In genomic region chr7:44464511-44464910, GRCm38 (mm10) we compare ENCODE assay signal across 9 mouse cellular contexts. TPM values are rescaled to one million over a fixed set of nuclear protein-coding genes. Genes with fewer than 3 reads are reported as not detected.
DNase-seq lines count a peak whose midpoint lies in the region; ATAC-seq lines count a peak whose summit lies in the region.
"Had no signal": no experiment of that assay in that cellular context is flagged by ENCODE, and none has a peak within 500 bp of the region (broad histone marks: within the 10 kb centered on the region; RNA-seq: fewer than 3 reads in every experiment).

No protein-coding gene starts in this region.

- no peak for ATAC-seq in heart, embryonic 13.5 days (ENCODE audit: extremely low read depth, insufficient number of reproducible peaks, low FRiP score, low TSS enrichment)
- ATAC-seq in hindbrain, embryonic 12.5 days (ENCODE audit: low FRiP score): no peak

- 26% methylated on average over 4 of the region's 4 CpGs for WGBS in heart, embryonic 13.5 days
- 20% methylated on average over 4 of the region's 4 CpGs for WGBS in hindbrain, embryonic 12.5 days

- peaks cover 58% of the 10 kb centered on the region for H3K27me3 ChIP-seq in heart, embryonic 13.5 days (replicated peaks)
- peaks cover 32% of the 10 kb centered on the region for H3K27me3 ChIP-seq in hindbrain, embryonic 12.5 days

- DNase-seq in heart, postnatal 14 days: no peak
- DNase-seq in left cerebral cortex, postnatal 4 days: peak; percentile 93
- DNase-seq in right cerebral cortex, postnatal 14 days: peak; percentile 81
- no peak for DNase-seq in adrenal gland, postnatal 14 days
- no peak for DNase-seq in c-Kit-positive CD71-positive TER-119-positive erythroid progenitor cells, embryonic 14.5 days (ENCODE audit: low spot score)
- no peak for DNase-seq in urinary bladder, postnatal 14 days (ENCODE audit: low spot score)

- no peaks in the 10 kb centered on the region for H3K9me3 ChIP-seq in heart, embryonic 13.5 days
- H3K9me3 ChIP-seq in hindbrain, embryonic 12.5 days (replicated peaks): no peaks in the 10 kb centered on the region

- H3K9ac ChIP-seq in heart, embryonic 13.5 days: peak overlapping the region; percentile 37
- 0 out of 2 replicates have a peak overlapping the region, but pooled peaks have one; percentile 42 for H3K9ac ChIP-seq in hindbrain, embryonic 12.5 days

- H3K27ac ChIP-seq in heart, embryonic 13.5 days (replicated peaks): 0 out of 2 replicates have a peak overlapping the region, but pooled peaks have one; percentile 16
- H3K27ac ChIP-seq in hindbrain, embryonic 12.5 days: peak overlapping the region; percentile 64

- peaks cover 29% of the 10 kb centered on the region for H3K36me3 ChIP-seq in heart, embryonic 13.5 days
- peaks cover 37% of the 10 kb centered on the region for H3K36me3 ChIP-seq in hindbrain, embryonic 12.5 days

- no peak overlapping the region for H3K4me2 ChIP-seq in heart, embryonic 13.5 days
- H3K4me2 ChIP-seq in hindbrain, embryonic 12.5 days (replicated peaks): peak overlapping the region; percentile 23; the same call in 1 of the 2 replicates

- intact Hi-C loops in heart, postnatal 14 days (cut with DNase I): no loop called here
- intact Hi-C loops in left cerebral cortex, postnatal 4 days (cut with DNase I): no loop called here

- H3K4me3 ChIP-seq in heart, embryonic 13.5 days: no peak overlapping the region
- H3K4me3 ChIP-seq in hindbrain, embryonic 12.5 days: no peak overlapping the region

- peaks cover 55% of the 10 kb centered on the region for H3K4me1 ChIP-seq in heart, embryonic 13.5 days
- H3K4me1 ChIP-seq in hindbrain, embryonic 12.5 days: peaks cover 49% of the 10 kb centered on the region

RNA-seq across cellular contexts. Expression of gene Aspdh, which starts 0.7 kb away (rescaled TPM):
- 0.70 and 1.4 TPM in 2 replicates for polyA plus RNA-seq in heart, embryonic 13.5 days (2015; fragmentation: Nextera tagmentation; extraction: Ambion mirVana)
- total RNA-seq in heart, postnatal 14 days (2021): 1 to 10 TPM in 1 of 2 experiments, under 1 TPM in 1; 1.00 to 1.1 TPM
- polyA plus RNA-seq in hindbrain, embryonic 12.5 days (2016; fragmentation: Nextera tagmentation; extraction: Ambion mirVana): 1.3 and 3.9 TPM in 2 replicates
- 10 to 100 TPM; 20.5 to 24.5 TPM for total RNA-seq in left cerebral cortex, postnatal 4 days (2021)
- total RNA-seq in adrenal gland, postnatal 14 days (2021): 0.75 and 13.0 TPM in 2 replicates
- polyA plus RNA-seq: limb, embryonic 11.5 days had no signal

RNA-seq across cellular contexts. Expression of gene Josd2, which starts 3.3 kb away (rescaled TPM):
- 138 and 158 TPM in 2 replicates for polyA plus RNA-seq in heart, embryonic 13.5 days (2015; fragmentation: Nextera tagmentation; extraction: Ambion mirVana)
- total RNA-seq in heart, postnatal 14 days (2021): 100 to 1,000 TPM; 105 to 111 TPM
- 60.5 and 65.1 TPM in 2 replicates for polyA plus RNA-seq in hindbrain, embryonic 12.5 days (2016; fragmentation: Nextera tagmentation; extraction: Ambion mirVana)
- total RNA-seq in left cerebral cortex, postnatal 4 days (2021): 10 to 100 TPM; 31.9 to 32.6 TPM
- 45.9 and 51.2 TPM in 2 replicates for total RNA-seq in adrenal gland, postnatal 14 days (2021)

RNA-seq across cellular contexts. Expression of gene Emc10, which starts 31.8 kb away (rescaled TPM):
- 88.2 and 93.2 TPM in 2 replicates for polyA plus RNA-seq in heart, embryonic 13.5 days (2015; fragmentation: Nextera tagmentation; extraction: Ambion mirVana)
- total RNA-seq in heart, postnatal 14 days (2021): 10 to 100 TPM; 95.4 to 98.8 TPM
- 134 and 142 TPM in 2 replicates for polyA plus RNA-seq in hindbrain, embryonic 12.5 days (2016; fragmentation: Nextera tagmentation; extraction: Ambion mirVana)
- total RNA-seq in left cerebral cortex, postnatal 4 days (2021): 100 to 1,000 TPM; 146 to 150 TPM
- 81.5 and 85.9 TPM in 2 replicates for total RNA-seq in adrenal gland, postnatal 14 days (2021)

RNA-seq across cellular contexts. Expression of gene Fam71e1, which starts 31.9 kb away (rescaled TPM):
- polyA plus RNA-seq in heart, embryonic 13.5 days (2015; fragmentation: Nextera tagmentation; extraction: Ambion mirVana): 8.5 and 9.1 TPM in 2 replicates
- 1 to 10 TPM; 5.3 to 6.5 TPM for total RNA-seq in heart, postnatal 14 days (2021)
- polyA plus RNA-seq in hindbrain, embryonic 12.5 days (2016; fragmentation: Nextera tagmentation; extraction: Ambion mirVana): 25.2 and 26.0 TPM in 2 replicates
- 10 to 100 TPM; 23.8 to 27.3 TPM for total RNA-seq in left cerebral cortex, postnatal 4 days (2021)
- 7.8 and 10.9 TPM in 2 replicates for total RNA-seq in adrenal gland, postnatal 14 days (2021)

RNA-seq across cellular contexts. Expression of gene Lrrc4b, which starts 35.7 kb away (rescaled TPM):
- polyA plus RNA-seq in heart, embryonic 13.5 days (2015; fragmentation: Nextera tagmentation; extraction: Ambion mirVana): 1.6 and 1.7 TPM in 2 replicates
- 10 to 100 TPM; 18.7 to 19.7 TPM for total RNA-seq in heart, postnatal 14 days (2021)
- 12.6 and 12.7 TPM in 2 replicates for polyA plus RNA-seq in hindbrain, embryonic 12.5 days (2016; fragmentation: Nextera tagmentation; extraction: Ambion mirVana)
- total RNA-seq in left cerebral cortex, postnatal 4 days (2021): 100 to 1,000 TPM; 357 to 379 TPM
- total RNA-seq in adrenal gland, postnatal 14 days (2021): 6.1 and 7.7 TPM in 2 replicates

Comparison
In these comparisons a context has a peak if more than half of its experiments do, and no peak if none do; other contexts are left out.
1. DNase-seq: peak in left cerebral cortex, postnatal 4 days (single experiment) and right cerebral cortex, postnatal 14 days (single experiment); none in heart, postnatal 14 days (0 of 2), adrenal gland, postnatal 14 days (single experiment), c-Kit-positive CD71-positive TER-119-positive erythroid progenitor cells, embryonic 14.5 days (single experiment) and urinary bladder, postnatal 14 days (single experiment).